Mouse (Mus musculus) CH12.LX (cell line): ENCODE results near the gene Abcd4. TPM values are rescaled to one million over a fixed set of nuclear protein-coding genes. Genes with fewer than 3 reads are reported as not detected.
A peak's percentile ranks its signal among the peaks of the same experiment; 100 is the strongest.

Experiments used
- DNase-seq: peaks from one replicate; pipeline ENCODE4 v3.0.0-alpha.2; 2013; ENCODE audit errors: extremely low read depth
- H3K27ac ChIP-seq: 2 replicates; pipeline ENCODE4 v1.5.1; 2012; ENCODE audit warnings: low read depth, mild to moderate bottlenecking, control low read depth, moderate library complexity; ENCODE audit not compliant: insufficient read depth
- H3K27me3 ChIP-seq: replicated peaks from 2 replicates; pipeline ENCODE3; 2012; ENCODE audit warnings: inconsistent platforms
- H3K36me3 ChIP-seq, 2 experiments: replicated peaks in 1 of 2; 2 replicates each; pipeline versions ENCODE3 to v1.6.1; 2012; ENCODE audit warnings: inconsistent platforms in 1 of 2, low read length in 1 of 2, mild to moderate bottlenecking in 1 of 2, mixed read lengths in 1 of 2, moderate library complexity in 1 of 2; ENCODE audit not compliant: control insufficient read depth in 1 of 2, insufficient read depth in 1 of 2
- H3K4me1 ChIP-seq, 2 experiments: 2 replicates each; pipeline ENCODE4 v1.6.1; 2012; ENCODE audit warnings: inconsistent platforms in 1 of 2, moderate library complexity in 1 of 2; ENCODE audit not compliant: insufficient read depth in 2 of 2, control insufficient read depth in 1 of 2
- H3K4me2 ChIP-seq: 2 replicates; pipeline ENCODE4 v1.6.1; 2012; ENCODE audit warnings: low read depth, mild to moderate bottlenecking, control low read depth; ENCODE audit not compliant: poor library complexity, insufficient read depth, severe bottlenecking
- H3K4me3 ChIP-seq, 3 experiments: fragments of 150-350 bp in 1 of 3; sonication (generic) in 1 of 3; replicated peaks in 1 of 3; 2 replicates each; pipeline versions ENCODE3 to v1.5.1; 2011 to 2012; ENCODE audit warnings: low read depth in 2 of 3, low read length in 2 of 3, mild to moderate bottlenecking in 2 of 3, moderate library complexity in 2 of 3, control low read depth in 1 of 3, improper control_type of control experiment in 1 of 3, inconsistent platforms in 1 of 3, mixed read lengths in 1 of 3; ENCODE audit not compliant: poor library complexity in 1 of 3
- H3K79me2 ChIP-seq: replicated peaks from 2 replicates; pipeline ENCODE4 v1.6.1; 2012; ENCODE audit warnings: mild to moderate bottlenecking, moderate library complexity; ENCODE audit not compliant: control insufficient read depth, poor library complexity, insufficient read depth, severe bottlenecking; ENCODE audit errors: extremely low read depth
- H3K9ac ChIP-seq: 2 replicates; pipeline ENCODE4 v1.6.1; 2012; ENCODE audit warnings: low read depth, mild to moderate bottlenecking, control low read depth, moderate library complexity; ENCODE audit not compliant: insufficient read depth
- H3K9me3 ChIP-seq: replicated peaks from 2 replicates; pipeline ENCODE3; 2012; ENCODE audit warnings: low read length, inconsistent platforms, mixed read lengths
- CHD1 ChIP-seq: IDR thresholded peaks from 2 replicates; pipeline ENCODE4 v1.6.1; 2012; ENCODE audit warnings: low read depth, low read length, improper control_type of control experiment, inconsistent platforms
- CTCF ChIP-seq, 2 experiments: IDR thresholded peaks in 1 of 2; conservative IDR thresholded peaks in 1 of 2; 2 replicates each; pipeline ENCODE4 v1.5.1; 2011 to 2012; ENCODE audit warnings: low read depth in 2 of 2, low read length in 2 of 2, improper control_type of control experiment in 1 of 2, inconsistent platforms in 1 of 2, mild to moderate bottlenecking in 1 of 2, moderate library complexity in 1 of 2
- E2F4 ChIP-seq: IDR thresholded peaks from 2 replicates; pipeline ENCODE4 v1.6.1; 2011; ENCODE audit warnings: low read depth, low read length, improper control_type of control experiment; ENCODE audit not compliant: insufficient replicate concordance
- ELF1 ChIP-seq: IDR thresholded peaks from 2 replicates; pipeline ENCODE4 v1.6.1; 2014; ENCODE audit warnings: low read depth, mild to moderate bottlenecking, inconsistent platforms, low read length, improper control_type of control experiment
- EP300 ChIP-seq: IDR thresholded peaks from 2 replicates; pipeline ENCODE4 v1.6.1; 2011; ENCODE audit warnings: low read length, improper control_type of control experiment
- MAFK ChIP-seq: IDR thresholded peaks from 2 replicates; pipeline ENCODE4 v1.6.1; 2011; ENCODE audit warnings: low read length, improper control_type of control experiment; ENCODE audit not compliant: insufficient replicate concordance
- MAZ ChIP-seq: IDR thresholded peaks from 2 replicates; pipeline ENCODE4 v1.6.1; 2012; ENCODE audit warnings: low read depth, mild to moderate bottlenecking, inconsistent platforms, low read length, improper control_type of control experiment, moderate library complexity
- MEF2A ChIP-seq: IDR thresholded peaks from 2 replicates; pipeline ENCODE4 v1.6.1; 2014; ENCODE audit warnings: low read depth, mild to moderate bottlenecking, inconsistent platforms, low read length, improper control_type of control experiment, borderline replicate concordance
- MXI1 ChIP-seq: IDR thresholded peaks from 2 replicates; pipeline ENCODE4 v1.6.1; 2011; ENCODE audit warnings: mild to moderate bottlenecking, low read depth, low read length, improper control_type of control experiment
- MYC ChIP-seq: IDR thresholded peaks from 2 replicates; pipeline ENCODE4 v1.6.1; 2011; ENCODE audit warnings: low read depth, mild to moderate bottlenecking, improper control_type of control experiment, low read length
- NRF1 ChIP-seq: IDR thresholded peaks from 2 replicates; pipeline ENCODE4 v1.6.1; 2014; ENCODE audit warnings: low read depth, mild to moderate bottlenecking, inconsistent platforms, low read length, improper control_type of control experiment, moderate library complexity
- PAX5 ChIP-seq: IDR thresholded peaks from 2 replicates; pipeline ENCODE4 v1.6.1; 2012; ENCODE audit warnings: low read length, inconsistent platforms, mixed read lengths
- POLR2A ChIP-seq: IDR thresholded peaks from 2 replicates; pipeline ENCODE4 v1.6.1; 2011; ENCODE audit warnings: low read depth, mild to moderate bottlenecking, improper control_type of control experiment, low read length
- POLR2AphosphoS2 ChIP-seq: IDR thresholded peaks from 2 replicates; pipeline ENCODE4 v1.6.1; 2011; ENCODE audit warnings: low read depth, low read length, improper control_type of control experiment
- RAD21 ChIP-seq: IDR thresholded peaks from 2 replicates; pipeline ENCODE4 v1.6.1; 2011; ENCODE audit warnings: low read depth, mild to moderate bottlenecking, low read length, improper control_type of control experiment, moderate library complexity
- SMC3 ChIP-seq: IDR thresholded peaks from 2 replicates; pipeline ENCODE4 v1.6.1; 2011; ENCODE audit warnings: low read depth, low read length, improper control_type of control experiment
- ZMIZ1 ChIP-seq: IDR thresholded peaks from 2 replicates; pipeline ENCODE4 v1.6.1; 2012; ENCODE audit warnings: low read depth, mild to moderate bottlenecking, inconsistent platforms, low read length, improper control_type of control experiment
- dilution Hi-C: fragments of 300-500 bp; cut with MboI; formaldehyde crosslinking; loops from 2 replicates; pipeline ENCODE4 v1.14.3; 2020; ENCODE audit warnings: low sequenced_read_pairs; ENCODE audit not compliant: extremely low pct_unique_long_range_greater_than_20kb, extremely low pct_ligation_motif_present
- in situ Hi-C: fragments of 300-500 bp; cut with MboI; formaldehyde crosslinking; loops from 3 replicates; pipeline ENCODE4 v1.14.3; 2019; ENCODE audit warnings: low sequenced_read_pairs, low pct_ligation_motif_present, low pct_unique_long_range_greater_than_20kb, mixed read lengths
- polyA plus RNA-seq: library from polyadenylated mRNA; unstranded; fragments of >175 nt; gene quantifications from 2 replicates; pipeline ENCODE4 v1.2.1, GENCODE M21; 2012; ENCODE audit warnings: low read depth; ENCODE audit not compliant: insufficient read length
- total RNA-seq, 2 experiments: library from RNA; depleted of rRNA; stranded (reverse); fragments of 300-350 nt in 1 of 2; fragments of >200 nt in 1 of 2; gene quantifications; 2 replicates each; pipeline ENCODE4 v1.2.3; 2012 to 2014

Gene Abcd4
- total and polyA plus RNA-seq, 3 experiments: 4.7 to 10.2 (median 8.4) TPM

- Histone ChIP-seq H3K4me1 (no peaks in the 10 kb centered on the region), H3K27me3 (peaks cover 6% of the 10 kb centered on the region), H3K9ac (no peak overlapping the region), H3K4me3 (no peak overlapping the region), H3K9me3 (no peaks in the 10 kb centered on the region), H3K4me2 (no peak overlapping the region), H3K27ac (no peak overlapping the region), H3K36me3 (no peaks in the 10 kb centered on the region), H3K79me2 (no peaks in the 10 kb centered on the region)
- dilution Hi-C loops: no loop called here
- in situ Hi-C loops: no loop called here
- no peak for DNase-seq
- no peak for TF ChIP-seq ZMIZ1
- no peak for TF ChIP-seq MXI1
- TF ChIP-seq NRF1: no peak
- TF ChIP-seq POLR2A: no peak
- TF ChIP-seq MAFK: no peak
- no peak for TF ChIP-seq MEF2A
- TF ChIP-seq ELF1: no peak
- TF ChIP-seq EP300: no peak
- no peak for TF ChIP-seq MYC
- no peak for TF ChIP-seq SMC3
- no peak for TF ChIP-seq POLR2AphosphoS2
- TF ChIP-seq E2F4: no peak
Measured at GRCm38 (mm10) chr12:84624601-84625000, 7.4 kb upstream of the Abcd4 start.

- no peak overlapping the region for H3K4me3 ChIP-seq
- peak; percentile 20 for DNase-seq
- H3K27ac ChIP-seq: no peak overlapping the region
- TF ChIP-seq CHD1 (no peak), RAD21 (peak; percentile 30), POLR2A (no peak), CTCF (conservative IDR thresholded peaks at IDR 0.05 in 1 of 2, IDR thresholded peaks at IDR 0.05 in 1 of 2; ENCODE audit: low read depth in 2 of 2, low read length in 2 of 2) (peak; percentile 28 to 53; a peak in 3 of 4 replicates), SMC3 (0 out of 2 replicates have a peak, but pooled peaks have one; percentile 2), PAX5 (no peak), MAZ (no peak)
- H3K79me2 ChIP-seq: no peaks in the 10 kb centered on the region
- dilution Hi-C loops: no loop called here
- H3K9ac ChIP-seq: no peak overlapping the region
- H3K4me1 ChIP-seq: peaks cover 0 to 3% of the 10 kb centered on the region in 2 experiments; a peak in 1 of 4 replicates
- in situ Hi-C loops: no loop called here
- H3K27me3 ChIP-seq: peaks cover 6% of the 10 kb centered on the region
- no peaks in the 10 kb centered on the region for H3K36me3 ChIP-seq
- H3K9me3 ChIP-seq: no peaks in the 10 kb centered on the region
- no peak overlapping the region for H3K4me2 ChIP-seq
Measured at GRCm38 (mm10) chr12:84620975-84621374, 3.8 kb upstream of the Abcd4 start.
